Mouse (Mus musculus) MEL (cell line): ENCODE results near the gene 1700025G04Rik.

Source experiments
- BHLHE40 ChIP-seq: IDR thresholded peaks from 2 replicates; pipeline ENCODE4 v1.6.1; 2012; ENCODE audit warnings: low read depth, mild to moderate bottlenecking, inconsistent platforms, low read length, improper control_type of control experiment, borderline replicate concordance
- CTCF ChIP-seq, 3 experiments: IDR thresholded peaks in 2 of 3; conservative IDR thresholded peaks in 1 of 3; 2 replicates each; pipeline ENCODE4 v1.5.1; 2011 to 2012; ENCODE audit warnings: low read length in 3 of 3, low read depth in 2 of 3, mild to moderate bottlenecking in 2 of 3, improper control_type of control experiment in 1 of 3, inconsistent platforms in 1 of 3, mixed read lengths in 1 of 3, moderate library complexity in 1 of 3; ENCODE audit not compliant: control insufficient read depth in 1 of 3, insufficient read depth in 1 of 3, poor library complexity in 1 of 3, severe bottlenecking in 1 of 3
- E2F4 ChIP-seq: IDR thresholded peaks from 2 replicates; pipeline ENCODE4 v1.6.1; 2011; ENCODE audit warnings: low read depth, low read length, improper control_type of control experiment, borderline replicate concordance
- EP300 ChIP-seq, 2 experiments: IDR thresholded peaks; 2 replicates each; pipeline ENCODE4 v1.6.1; 2011; ENCODE audit warnings: improper control_type of control experiment in 2 of 2, low read length in 2 of 2, low read depth in 1 of 2, mild to moderate bottlenecking in 1 of 2
- HCFC1 ChIP-seq: IDR thresholded peaks from 2 replicates; pipeline ENCODE4 v1.6.1; 2012; ENCODE audit warnings: low read depth, mild to moderate bottlenecking, inconsistent platforms, low read length, improper control_type of control experiment, moderate library complexity
- POLR2A ChIP-seq, 2 experiments: IDR thresholded peaks; 2 replicates each; pipeline ENCODE4 v1.6.1; 2011 to 2012; ENCODE audit warnings: low read length in 2 of 2, mild to moderate bottlenecking in 2 of 2, control low read depth in 1 of 2, improper control_type of control experiment in 1 of 2, low read depth in 1 of 2, moderate library complexity in 1 of 2; ENCODE audit not compliant: control insufficient read depth in 1 of 2, insufficient read depth in 1 of 2, poor library complexity in 1 of 2
- POLR2AphosphoS5 ChIP-seq: IDR thresholded peaks from 2 replicates; pipeline ENCODE4 v1.6.1; 2012; ENCODE audit warnings: low read depth, borderline replicate concordance, mild to moderate bottlenecking, inconsistent platforms, low read length, moderate library complexity, mixed read lengths
- RAD21 ChIP-seq: IDR thresholded peaks from 2 replicates; pipeline ENCODE4 v1.6.1; 2011; ENCODE audit warnings: mild to moderate bottlenecking, low read depth, low read length, improper control_type of control experiment
- TAL1 ChIP-seq: IDR thresholded peaks from 2 replicates; pipeline ENCODE4 v1.6.1; 2012; ENCODE audit warnings: mild to moderate bottlenecking, inconsistent platforms, low read length, moderate library complexity, mixed read lengths
- UBTF ChIP-seq: IDR thresholded peaks from 2 replicates; pipeline ENCODE4 v1.6.1; 2012; ENCODE audit warnings: low read depth, mild to moderate bottlenecking, inconsistent platforms, low read length, improper control_type of control experiment, moderate library complexity, borderline replicate concordance; ENCODE audit not compliant: insufficient read depth

GRCm38 (mm10) chr1:151862109-151862508, 227.8 kb downstream of the 1700025G04Rik start:
- TF ChIP-seq UBTF (no peak), CTCF (IDR thresholded peaks at IDR 0.05 in 2 of 3, conservative IDR thresholded peaks at IDR 0.05 in 1 of 3; ENCODE audit: control insufficient read depth in 1 of 3, insufficient read depth in 1 of 3, low read depth in 2 of 3, low read length in 3 of 3, poor library complexity in 1 of 3, severe bottlenecking in 1 of 3) (no peak), POLR2A (IDR thresholded peaks at IDR 0.05; ENCODE audit: control insufficient read depth in 1 of 2, insufficient read depth in 1 of 2, low read depth in 1 of 2, low read length in 2 of 2, poor library complexity in 1 of 2) (no peak), BHLHE40 (no peak), E2F4 (no peak), HCFC1 (no peak), TAL1 (no peak), RAD21 (no peak), POLR2AphosphoS5 (no peak), EP300 (IDR thresholded peaks at IDR 0.05; ENCODE audit: low read depth in 1 of 2, low read length in 2 of 2) (no peak)
